Mouse (Mus musculus) NIH3T3 (cell line): ENCODE data around the gene Pga5.
A peak's percentile ranks its signal among the peaks of the same experiment; 100 is the strongest.

Experiments used
- DNase-seq: peaks from one replicate; pipeline ENCODE4 v3.0.0-alpha.2; 2012; ENCODE audit warnings: low read depth

The Pga5 gene

GRCm38 (mm10) chr19:10665093-10665492 is 12.8 kb downstream of the Pga5 start:
- no peak for DNase-seq

- no peak for DNase-seq
Measured at GRCm38 (mm10) chr19:10662665-10663064, 15.2 kb downstream of the Pga5 start.

DNA sequence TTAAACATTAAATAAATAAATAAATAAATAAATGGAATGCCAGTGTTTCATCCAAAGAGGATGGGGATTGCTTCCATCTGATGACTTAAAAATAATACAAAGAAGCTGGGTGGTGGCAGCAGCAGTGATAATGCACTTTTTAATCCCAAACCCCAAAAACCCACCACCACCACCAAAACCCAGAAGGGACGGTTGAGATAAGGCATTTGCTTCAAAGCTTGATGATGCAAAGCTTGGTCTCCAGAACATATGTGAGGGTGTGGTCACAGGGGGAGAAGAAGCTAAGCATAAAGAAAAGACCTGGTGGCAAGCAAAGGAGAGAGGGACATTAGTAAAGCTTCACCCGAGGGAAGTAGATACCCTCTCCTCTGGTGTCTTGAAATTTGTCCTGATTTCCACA is 16.0 kb downstream of the Pga5 start:
- no peak for DNase-seq

DNA sequence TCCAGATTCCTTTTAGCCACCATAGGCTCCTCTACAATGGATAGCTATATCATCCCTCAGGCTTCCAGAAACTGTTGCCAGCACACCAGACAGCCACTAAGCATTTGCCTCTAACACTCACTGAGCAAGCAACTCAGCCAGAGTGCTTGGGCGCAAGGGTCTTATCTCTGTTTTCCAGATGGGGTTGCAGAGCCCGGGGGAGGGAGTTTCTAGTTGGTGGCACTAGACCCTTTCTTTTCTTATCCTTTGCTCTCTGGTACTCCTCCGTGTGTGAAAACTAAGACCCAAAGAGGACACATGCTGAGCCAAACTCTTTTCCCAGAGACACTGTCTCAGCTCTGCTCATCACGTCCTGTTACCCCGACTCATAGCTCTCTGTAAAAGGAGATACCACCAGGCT is 16.5 kb downstream of the Pga5 start:
- no peak for DNase-seq

DNA sequence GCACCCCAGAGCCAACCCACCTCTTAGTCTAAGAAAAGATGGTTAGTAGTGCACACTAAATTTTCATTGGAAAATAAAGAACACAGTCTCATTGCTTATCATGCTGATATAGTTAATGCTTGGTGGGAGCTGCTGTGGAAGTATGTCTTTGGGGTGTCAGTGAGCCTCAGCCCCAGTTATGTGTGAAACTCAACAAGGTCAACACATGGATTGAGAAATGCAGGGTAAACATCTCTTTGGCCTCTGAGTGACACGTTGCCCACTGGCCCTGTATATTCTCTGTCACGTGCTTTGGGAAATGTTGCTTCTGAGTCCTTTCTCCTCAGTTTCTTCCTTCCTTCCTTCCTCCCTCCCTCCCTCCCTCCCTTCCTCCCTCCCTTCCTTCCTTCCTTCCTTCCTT is 19.5 kb downstream of the Pga5 start:
- DNase-seq: no peak

DNA sequence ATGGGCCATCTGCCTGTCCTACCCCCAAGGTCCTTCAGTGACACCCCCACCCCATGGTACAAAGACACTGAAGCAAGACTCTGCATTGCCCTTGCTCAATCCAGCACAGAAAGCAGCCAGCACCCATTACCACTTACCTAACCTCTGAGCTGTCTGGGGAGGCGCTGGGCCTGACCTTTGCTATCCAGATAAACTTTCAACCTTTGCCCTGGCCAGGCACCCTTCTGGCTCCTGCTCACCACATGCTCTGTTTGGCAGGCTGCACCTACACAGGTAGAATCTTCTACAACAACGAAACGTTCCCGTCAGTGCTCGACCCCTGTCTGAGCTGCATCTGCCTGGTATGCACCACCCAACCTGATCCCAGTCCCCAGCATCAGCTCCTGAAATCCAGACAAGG is 20.1 kb downstream of the Pga5 start:
- no peak for DNase-seq

DNA sequence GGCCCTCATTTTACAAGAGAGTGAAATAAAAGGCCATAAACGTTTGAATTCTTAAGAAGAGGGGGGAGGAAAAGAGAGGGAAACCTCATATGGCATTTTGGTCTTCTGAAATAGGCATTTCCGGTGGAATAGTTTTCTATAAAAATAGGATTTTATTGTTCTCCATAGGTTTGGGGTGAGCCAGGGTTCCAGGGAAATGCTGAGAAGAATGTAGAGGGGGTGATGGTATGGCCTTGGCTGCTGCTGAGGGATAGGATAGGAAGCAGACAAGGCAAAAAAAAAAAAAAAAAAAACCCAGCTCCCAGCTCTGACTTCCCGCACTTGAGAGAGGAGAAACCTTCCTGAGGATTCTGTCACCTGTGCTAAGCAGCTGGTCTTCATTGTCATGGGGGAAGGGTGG is 21.8 kb downstream of the Pga5 start:
- DNase-seq: no peak

DNA sequence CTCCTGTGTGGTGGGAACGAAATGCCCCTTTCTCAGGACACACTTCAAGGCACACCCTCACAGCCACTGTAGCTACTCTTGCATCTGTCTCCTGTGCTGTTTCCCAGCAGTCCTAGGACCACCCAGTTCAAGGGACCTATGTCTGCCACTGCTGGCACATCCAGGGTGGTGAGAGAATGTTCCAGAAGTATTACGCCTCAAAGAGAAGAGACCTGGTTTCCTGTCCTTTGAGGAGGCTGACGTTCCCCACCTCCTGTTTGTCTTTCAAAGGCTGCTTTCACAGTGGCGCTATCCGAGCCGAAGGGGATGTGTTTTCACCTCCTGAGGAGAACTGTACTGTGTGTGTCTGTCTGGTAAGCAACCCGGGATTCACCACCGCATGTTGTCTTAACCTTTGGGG is 29.7 kb downstream of the Pga5 start:
- no peak for DNase-seq

GRCm38 (mm10) chr19:10645616-10646015 is 32.3 kb downstream of the Pga5 start:
- DNase-seq: peak; percentile 86

- no peak for DNase-seq
Measured at GRCm38 (mm10) chr19:10640589-10641378, 37.1 kb downstream of the Pga5 start.

DNA sequence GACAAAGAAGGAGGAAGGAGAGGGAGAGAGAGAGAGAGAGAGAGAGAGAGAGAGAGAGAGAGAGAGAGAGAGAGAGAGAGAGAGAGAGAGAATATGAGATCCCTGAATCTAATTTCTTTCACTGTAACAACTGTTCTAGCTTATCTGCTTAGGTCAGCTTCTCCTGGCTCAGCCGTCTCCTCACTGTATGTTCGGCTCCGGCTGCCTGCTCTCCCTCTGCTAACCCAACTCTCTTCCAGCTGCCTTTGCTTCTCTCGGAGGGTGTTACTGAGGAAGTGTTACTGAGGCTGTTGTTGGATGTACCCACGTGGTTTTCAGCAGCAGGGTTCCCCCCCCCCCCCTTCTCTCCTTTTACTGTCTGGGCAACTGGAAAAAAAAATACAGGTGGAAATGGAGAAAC is 37.8 kb downstream of the Pga5 start:
- DNase-seq: no peak

- DNase-seq: no peak
Measured at GRCm38 (mm10) chr19:10637840-10638239, 40.0 kb downstream of the Pga5 start.

- no peak for DNase-seq
Measured at GRCm38 (mm10) chr19:10634872-10635318, 43.0 kb downstream of the Pga5 start.

- DNase-seq: no peak
Measured at GRCm38 (mm10) chr19:10634106-10634871, 43.6 kb downstream of the Pga5 start, which contains the start of gene Vwce. Gene Vwce (plus strand): TSS chr19:10634213.
